Mouse (Mus musculus) megakaryocyte, embryonic 14.5 days (primary cell): ENCODE data around the gene Gm11034. TPM values are rescaled to one million over a fixed set of nuclear protein-coding genes. Genes with fewer than 3 reads are reported as not detected.

Experiments
- H3K27me3 ChIP-seq: replicated peaks from 2 replicates; pipeline ENCODE3; 2012; ENCODE audit warnings: inconsistent platforms
- H3K36me3 ChIP-seq: replicated peaks from 2 replicates; pipeline ENCODE3; 2012; ENCODE audit warnings: low read length, inconsistent platforms, mixed read lengths
- H3K4me1 ChIP-seq: 2 replicates; pipeline ENCODE4 v1.6.1; 2012; ENCODE audit warnings: inconsistent platforms
- H3K4me3 ChIP-seq: replicated peaks from 2 replicates; pipeline ENCODE3; 2012; ENCODE audit warnings: moderate library complexity, mild to moderate bottlenecking, inconsistent platforms
- H3K9me3 ChIP-seq: 2 replicates; pipeline ENCODE4 v1.6.1; 2012; ENCODE audit warnings: inconsistent platforms
- FLI1 ChIP-seq: IDR thresholded peaks from 2 replicates; pipeline ENCODE4 v1.6.1; 2012; ENCODE audit warnings: low read length, inconsistent platforms, mixed read lengths
- GATA1 ChIP-seq: IDR thresholded peaks from 3 replicates; pipeline ENCODE4 v1.6.1; 2012; ENCODE audit warnings: mixed read lengths, low read length, inconsistent platforms, borderline replicate concordance
- polyA plus RNA-seq: library from polyadenylated mRNA; stranded (reverse); fragments of >175 nt; gene quantifications from 2 replicates; pipeline ENCODE4 v1.2.3, GENCODE M21; 2012; ENCODE audit warnings: low replicate concordance; ENCODE audit not compliant: insufficient read depth

The Gm11034 gene
- polyA plus RNA-seq, 1 experiment, result not detected

- Histone ChIP-seq H3K9me3 (no peaks in the 10 kb centered on the region), H3K27me3 (no peaks in the 10 kb centered on the region), H3K36me3 (peaks cover 44% of the 10 kb centered on the region), H3K4me1 (peaks cover 71% of the 10 kb centered on the region), H3K4me3 (no peak overlapping the region)
- TF ChIP-seq GATA1, result no peak
- TF ChIP-seq FLI1, result no peak
Observed at GRCm38 (mm10) chr8:72242226-72242625, 28.8 kb upstream of the Gm11034 start.

GRCm38 (mm10) chr8:72240951-72241350, 27.5 kb upstream of the Gm11034 start:
- Histone ChIP-seq H3K27me3 (no peaks in the 10 kb centered on the region), H3K36me3 (peaks cover 32% of the 10 kb centered on the region), H3K9me3 (no peaks in the 10 kb centered on the region), H3K4me3 (peak overlapping the region; percentile 89), H3K4me1 (peaks cover 58% of the 10 kb centered on the region)
- no peak for TF ChIP-seq GATA1
- TF ChIP-seq FLI1, result no peak

- Histone ChIP-seq H3K36me3 (peaks cover 29% of the 10 kb centered on the region), H3K4me3 (peak overlapping the region; percentile 96), H3K9me3 (no peaks in the 10 kb centered on the region), H3K27me3 (no peaks in the 10 kb centered on the region), H3K4me1 (peaks cover 54% of the 10 kb centered on the region)
- TF ChIP-seq FLI1, result no peak
- TF ChIP-seq GATA1, result no peak
Observed at GRCm38 (mm10) chr8:72240403-72240763, 26.9 kb upstream of the Gm11034 start.

GRCm38 (mm10) chr8:72239499-72240402, 26.3 kb upstream of the Gm11034 start, which contains the start of gene Ap1m1:
TSS of gene Ap1m1 (plus strand) at chr8:72240018.
- Histone ChIP-seq H3K27me3 (no peaks in the 10 kb centered on the region), H3K9me3 (no peaks in the 10 kb centered on the region), H3K4me1 (peaks cover 48% of the 10 kb centered on the region), H3K36me3 (peaks cover 27% of the 10 kb centered on the region), H3K4me3 (peak within 1 kb of the TSS; percentile 96)
- peak; percentile 25; the same call in 1 of the 3 replicates for TF ChIP-seq GATA1
- peak; percentile 94 for TF ChIP-seq FLI1

- Histone ChIP-seq H3K27me3 (no peaks in the 10 kb centered on the region), H3K36me3 (peaks cover 35% of the 10 kb centered on the region), H3K4me1 (peaks cover 38% of the 10 kb centered on the region), H3K9me3 (no peaks in the 10 kb centered on the region), H3K4me3 (no peak overlapping the region)
- no peak for TF ChIP-seq FLI1
- no peak for TF ChIP-seq GATA1
Observed at GRCm38 (mm10) chr8:72222656-72223055, 9.2 kb upstream of the Gm11034 start.

GRCm38 (mm10) chr8:72220758-72221157, 7.3 kb upstream of the Gm11034 start:
- peak overlapping the region; percentile 97 for H3K4me3 ChIP-seq
- H3K36me3 ChIP-seq, result peaks cover 35% of the 10 kb centered on the region
- H3K4me1 ChIP-seq, result peaks cover 47% of the 10 kb centered on the region
- no peaks in the 10 kb centered on the region for H3K27me3 ChIP-seq
- TF ChIP-seq GATA1, result no peak
- no peak for TF ChIP-seq FLI1
- no peaks in the 10 kb centered on the region for H3K9me3 ChIP-seq

GRCm38 (mm10) chr8:72219541-72220363, 6.3 kb upstream of the Gm11034 start, which contains the start of gene Fam32a:
TSS of gene Fam32a (plus strand) at chr8:72219730.
- peaks cover 57% of the 10 kb centered on the region for H3K4me1 ChIP-seq
- peak within 1 kb of the TSS; percentile 97 for H3K4me3 ChIP-seq
- TF ChIP-seq FLI1, result peak; percentile 99
- no peak for TF ChIP-seq GATA1
- H3K27me3 ChIP-seq, result no peaks in the 10 kb centered on the region
- H3K9me3 ChIP-seq, result no peaks in the 10 kb centered on the region
- H3K36me3 ChIP-seq, result peaks cover 35% of the 10 kb centered on the region

- H3K4me1 ChIP-seq, result peaks cover 59% of the 10 kb centered on the region
- peaks cover 33% of the 10 kb centered on the region for H3K36me3 ChIP-seq
- no peaks in the 10 kb centered on the region for H3K9me3 ChIP-seq
- peak overlapping the region; percentile 97 for H3K4me3 ChIP-seq
- H3K27me3 ChIP-seq, result peaks cover 2% of the 10 kb centered on the region
- TF ChIP-seq FLI1 (no peak), GATA1 (no peak)
Observed at GRCm38 (mm10) chr8:72218781-72219540, 5.5 kb upstream of the Gm11034 start.

- Histone ChIP-seq H3K27me3 (peaks cover 15% of the 10 kb centered on the region), H3K9me3 (no peaks in the 10 kb centered on the region), H3K4me3 (no peak overlapping the region), H3K4me1 (peaks cover 50% of the 10 kb centered on the region), H3K36me3 (peaks cover 5% of the 10 kb centered on the region)
- TF ChIP-seq GATA1, result no peak
- TF ChIP-seq FLI1, result no peak
Observed at GRCm38 (mm10) chr8:72215871-72216270, 2.4 kb upstream of the Gm11034 start.

GRCm38 (mm10) chr8:72215060-72215459, 1.6 kb upstream of the Gm11034 start:
- H3K4me3 ChIP-seq, result no peak overlapping the region
- H3K36me3 ChIP-seq, result no peaks in the 10 kb centered on the region
- H3K4me1 ChIP-seq, result peaks cover 50% of the 10 kb centered on the region
- TF ChIP-seq FLI1 (no peak), GATA1 (no peak)
- H3K9me3 ChIP-seq, result no peaks in the 10 kb centered on the region
- peaks cover 15% of the 10 kb centered on the region for H3K27me3 ChIP-seq
